Mouse (Mus musculus) left cerebral cortex, postnatal 14 days (tissue): Measurements from ENCODE around the gene Gm28036. TPM values are rescaled to one million over a fixed set of nuclear protein-coding genes. Genes with fewer than 3 reads are reported as not detected.
"Not testable (repeated sequence)": the region's sequence is repeated elsewhere in the genome, so short reads cannot be mapped to it uniquely, and the experiment has no call there.

Source experiments
- DNase-seq, 2 experiments: peaks; one replicate each; pipeline ENCODE4 v3.0.0; 2021 to 2022; ENCODE audit warnings: low spot score in 2 of 2, mixed read lengths in 1 of 2
- intact Hi-C: fragments of 180-260 bp; cut with DNase I; formaldehyde crosslinking; loops from one replicate; pipeline ENCODE4 v1.15.1; 2025
- long read RNA-seq, 2 experiments: library from polyadenylated mRNA; stranded (forward); transcript quantifications; one replicate each; pipeline ENCODE4 v2.0.0; 2021
- total RNA-seq, 2 experiments: library from RNA; stranded (reverse); gene quantifications; 2 replicates each; pipeline ENCODE4 v1.2.3; 2021

Gene Gm28036
- total RNA-seq: 10 to 100 TPM; 19.6 to 26.7 TPM
- long read RNA-seq, experiment 1, partial matches to known transcripts: 2 of 5 reads
- long read RNA-seq, experiment 1, other reads (novel, unspliced or antisense): 3 of 5 reads
- long read RNA-seq, experiment 2, partial matches to known transcripts: 3 of 5 reads
- long read RNA-seq, experiment 2, other reads (novel, unspliced or antisense): 2 of 5 reads

DNA sequence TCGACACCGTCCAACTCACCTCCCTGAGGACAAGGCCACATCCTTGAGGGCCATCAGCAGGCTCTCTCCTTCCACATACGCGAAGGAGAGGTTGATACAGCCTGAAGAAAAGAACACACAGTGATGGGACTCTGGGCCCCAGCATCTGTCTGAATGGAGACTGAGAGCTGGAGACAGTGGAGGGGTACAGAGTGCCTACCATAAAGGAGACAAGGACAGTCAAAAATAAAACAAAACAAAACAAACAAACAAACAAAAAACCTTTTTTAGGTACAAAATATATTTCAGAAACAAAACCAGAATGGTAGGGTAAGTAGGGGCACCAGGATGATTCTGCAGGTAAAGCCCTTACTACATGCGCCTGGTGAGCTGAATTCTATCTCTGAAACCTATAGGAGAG lies at the start of gene Gm28036:
Gm28036 (minus strand) TSS at position 101 of the 400 bp plus-strand sequence.
- intact Hi-C loops: no loop called here
- DNase-seq: no peak

GRCm38 (mm10) chr2:156166557-156166956 lies 39.7 kb upstream of the Gm28036 start:
- intact Hi-C loops: no loop called here
- DNase-seq: no peak

DNA sequence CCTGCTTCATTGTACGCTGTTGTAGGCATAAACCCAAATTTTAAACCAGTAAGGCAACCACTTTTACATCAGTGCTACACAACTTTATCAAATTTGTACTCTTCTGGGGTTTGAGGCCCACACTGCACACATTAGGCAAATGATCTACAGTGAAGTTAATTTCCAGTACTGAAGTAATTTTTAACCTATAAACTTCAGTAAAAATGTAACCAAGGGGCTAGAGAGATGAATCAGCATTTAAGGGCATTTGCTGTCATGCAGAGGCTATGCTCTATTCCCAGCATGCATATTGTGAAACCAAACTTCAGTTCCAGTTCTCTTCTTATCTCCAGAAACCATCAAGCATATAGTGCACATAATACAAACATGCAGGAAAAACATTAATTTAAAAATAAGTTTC lies 38.6 kb upstream of the Gm28036 start:
- no peak for DNase-seq
- intact Hi-C loops: no loop called here

GRCm38 (mm10) chr2:156151538-156151937 lies 24.6 kb upstream of the Gm28036 start:
- no peak for DNase-seq
- intact Hi-C loops: no loop called here

GRCm38 (mm10) chr2:156147316-156147915 lies 20.5 kb upstream of the Gm28036 start:
- DNase-seq: no peak
- intact Hi-C loops: no loop called here

DNA sequence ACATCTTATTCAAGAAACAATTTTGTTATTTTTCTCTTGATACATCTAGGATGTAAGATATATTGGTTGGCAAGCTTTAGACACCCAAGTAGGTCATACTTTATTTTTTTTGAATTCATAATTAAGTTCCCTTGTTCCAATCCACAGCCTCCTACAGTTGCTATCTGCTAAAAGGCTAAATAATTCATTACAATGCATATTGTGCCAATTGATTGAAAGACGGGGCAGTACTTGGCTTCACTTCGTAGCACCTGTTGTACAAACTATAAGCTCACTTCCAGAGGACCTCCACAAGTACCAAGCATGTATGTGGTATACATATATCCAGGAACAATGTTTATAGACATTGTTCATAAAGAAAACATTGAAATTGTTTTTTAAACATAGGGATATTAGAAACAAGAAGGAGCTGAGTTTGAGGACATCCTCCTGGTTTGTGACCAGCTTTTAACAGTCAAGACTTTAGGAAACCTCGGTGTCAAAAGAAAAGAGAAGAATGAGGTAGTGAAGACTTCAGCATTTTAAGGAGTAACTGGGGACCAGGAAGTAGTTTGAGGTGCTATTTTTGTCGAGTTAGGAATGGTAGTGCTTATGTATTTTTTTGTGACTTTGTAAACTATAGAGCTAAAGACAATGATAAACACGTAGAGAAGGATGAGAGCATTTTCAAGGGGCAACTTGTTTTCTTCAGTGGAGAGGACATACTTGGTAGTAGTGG lies 19.5 kb upstream of the Gm28036 start:
- intact Hi-C loops: no loop called here

GRCm38 (mm10) chr2:156145486-156146130 lies 18.7 kb upstream of the Gm28036 start:
- DNase-seq: no peak
- intact Hi-C loops: no loop called here

More for the DNA sequence above, 19.5 kb upstream of the Gm28036 start:
- no peak for DNase-seq

DNA sequence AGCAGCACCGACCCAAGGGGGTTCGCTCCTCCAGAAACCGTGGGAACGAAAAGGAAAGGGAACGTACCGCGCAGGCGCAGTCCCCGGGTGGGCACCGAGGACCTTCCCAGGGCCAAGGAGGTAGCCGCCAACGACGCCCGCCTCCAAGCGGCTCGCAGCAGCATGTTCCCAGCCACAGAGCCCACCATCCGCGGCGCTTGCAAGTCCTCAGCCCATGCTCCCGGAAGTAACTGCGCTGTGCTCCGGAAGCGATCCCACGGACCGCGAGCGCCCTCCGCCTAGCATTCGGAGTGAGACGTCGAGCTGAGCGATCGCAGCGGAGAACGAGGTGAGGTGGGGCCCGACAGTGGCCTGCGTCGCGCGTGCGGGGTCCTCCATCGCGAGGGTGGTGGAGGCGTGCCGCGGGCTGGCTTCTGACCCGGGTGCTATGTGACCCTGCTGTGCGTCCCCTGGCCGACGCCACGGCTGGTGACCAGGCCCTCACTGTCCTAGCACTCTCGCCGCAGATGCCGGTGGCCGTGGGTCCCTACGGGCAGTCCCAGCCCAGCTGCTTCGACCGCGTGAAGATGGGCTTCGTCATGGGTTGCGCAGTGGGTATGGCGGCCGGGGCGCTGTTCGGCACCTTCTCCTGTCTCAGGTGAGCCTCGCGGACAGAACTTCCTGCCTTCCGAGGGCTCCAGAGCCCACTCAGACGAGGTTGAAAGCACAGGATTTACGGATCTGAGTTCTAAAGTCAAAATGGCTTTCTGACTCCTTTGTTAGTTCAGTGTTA lies 17.2 kb upstream of the Gm28036 start, which contains the start of the genes Romo1 and Nfs1:
Romo1 (plus strand) TSS at position 87 of the 772 bp plus-strand sequence.
Nfs1 (minus strand) TSS at position 234 of the 772 bp plus-strand sequence.
- peak; percentile 96 for DNase-seq
- intact Hi-C loops: loop anchor here (5.0 kb wide), 1 partner anchor 182 kb away; no protein-coding TSS in a partner anchor

DNA sequence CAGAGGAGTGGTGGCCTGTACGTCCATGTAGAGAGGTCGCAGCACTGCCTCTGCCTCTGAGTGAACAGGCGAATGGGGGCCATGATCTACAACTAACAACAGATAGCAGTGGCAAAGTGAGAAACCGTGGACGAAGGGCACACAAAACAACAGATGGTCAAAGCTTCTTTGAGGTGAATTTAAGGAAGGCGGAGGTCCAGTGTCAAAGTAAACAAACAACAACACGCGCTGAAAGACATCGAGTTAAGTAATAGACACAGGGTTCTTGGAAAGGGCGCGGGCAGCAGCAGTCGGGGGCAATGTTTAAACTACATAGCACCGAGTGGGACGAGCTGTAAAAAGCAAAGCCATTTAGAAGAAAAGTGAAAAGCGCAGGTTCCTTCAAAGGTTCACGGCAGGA lies 16.5 kb upstream of the Gm28036 start:
- no peak for DNase-seq
- intact Hi-C loops: loop anchor here (5.0 kb wide), 1 partner anchor 181 kb away; no protein-coding TSS in a partner anchor

DNA sequence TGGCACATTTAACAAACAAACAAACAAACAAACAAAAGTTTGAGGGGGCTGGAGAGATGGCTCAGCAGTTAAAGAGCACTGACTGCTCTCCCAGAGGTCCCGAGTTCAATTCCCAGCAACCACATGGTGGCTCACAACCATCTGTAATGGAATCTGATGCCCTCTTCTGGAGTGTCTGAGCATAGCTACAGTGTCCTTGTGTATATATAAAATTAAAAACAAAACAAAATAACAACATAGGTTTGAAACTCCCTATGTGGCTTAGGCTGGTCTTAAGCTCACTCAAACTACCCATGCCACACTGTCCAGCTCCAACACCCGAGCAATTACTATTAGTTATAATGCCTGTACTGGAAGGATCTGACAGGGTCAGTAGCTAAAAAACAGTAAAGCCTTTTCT lies 15.9 kb upstream of the Gm28036 start:
- intact Hi-C loops: loop anchor here (5.0 kb wide), 1 partner anchor 181 kb away; no protein-coding TSS in a partner anchor
- DNase-seq: no peak

- DNase-seq: no peak
- intact Hi-C loops: no loop called here
Measured at GRCm38 (mm10) chr2:156135695-156136094, 8.8 kb upstream of the Gm28036 start.

GRCm38 (mm10) chr2:156134161-156134560 lies 7.3 kb upstream of the Gm28036 start:
- intact Hi-C loops: no loop called here
- DNase-seq: no peak

DNA sequence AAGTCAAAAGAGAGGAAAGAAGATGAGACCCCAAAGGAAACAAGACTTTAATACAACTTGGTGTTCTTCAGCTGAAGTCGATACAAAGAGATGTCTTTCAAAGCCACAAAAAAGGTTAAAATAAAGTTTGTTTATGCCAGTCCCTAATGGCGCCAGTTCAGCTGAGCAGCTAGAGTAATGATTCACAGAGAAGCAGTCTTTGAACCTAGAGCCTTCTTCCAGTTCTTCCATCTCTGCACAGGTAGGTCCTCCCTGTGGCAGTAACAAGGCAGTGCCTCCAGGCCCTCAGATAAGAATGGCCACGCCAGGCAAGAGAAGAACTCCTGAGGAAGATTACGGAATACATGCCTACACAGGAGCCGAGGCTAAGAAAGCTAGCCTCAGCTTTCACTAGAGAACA lies 3.2 kb downstream of the Gm28036 start:
- intact Hi-C loops: no loop called here
- no peak for DNase-seq

GRCm38 (mm10) chr2:156119566-156119965 lies 7.3 kb downstream of the Gm28036 start:
- intact Hi-C loops: no loop called here
- no peak for DNase-seq

- intact Hi-C loops: not testable (repeated sequence)
Measured at GRCm38 (mm10) chr2:156112080-156112423, 14.8 kb downstream of the Gm28036 start.

DNA sequence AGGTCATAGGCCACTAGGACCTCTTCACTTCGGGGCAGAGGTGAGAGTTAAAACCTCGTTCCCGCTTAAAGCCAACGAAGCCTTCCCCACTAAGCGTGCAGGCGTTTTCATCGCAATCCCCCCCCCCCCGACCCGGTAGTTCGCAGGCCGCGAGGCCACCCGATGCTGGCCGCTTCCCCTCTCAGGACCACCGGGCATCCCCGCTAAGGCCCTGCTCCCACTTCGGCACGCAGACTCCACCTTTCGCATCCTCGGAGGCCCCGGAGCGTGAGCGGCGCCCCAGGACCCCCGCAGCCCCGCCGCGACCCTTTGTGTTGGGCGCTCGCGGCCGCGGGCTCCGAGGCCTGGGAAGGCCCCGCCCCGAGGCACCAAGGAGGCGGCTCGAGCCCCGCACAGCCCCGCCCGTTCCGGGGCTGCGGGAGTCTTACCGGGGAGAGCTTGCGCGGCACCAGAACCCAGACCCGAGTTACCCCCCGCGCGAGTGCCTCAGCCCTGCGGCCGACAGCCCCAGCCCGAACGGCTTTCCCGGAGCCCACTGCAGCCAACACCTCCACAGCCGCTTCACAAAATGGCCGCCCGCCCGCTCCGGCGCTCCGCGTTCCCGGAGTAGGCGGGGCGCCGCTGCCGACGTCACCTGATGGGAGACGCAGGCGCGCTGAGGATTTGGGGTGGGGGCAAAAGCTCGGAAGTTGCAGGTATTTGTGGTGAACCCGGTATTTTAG lies 15.4 kb downstream of the Gm28036 start, which contains the start of the genes Cpne1 and Rbm12:
Cpne1 (minus strand) TSS at position 608 of the 722 bp plus-strand sequence.
Rbm12 (minus strand) TSS at position 621 of the 722 bp plus-strand sequence.
- peak; percentile 86 to 91 for DNase-seq
- intact Hi-C loops: no loop called here

More at GRCm38 (mm10) chr2:156112080-156112423, 14.8 kb downstream of the Gm28036 start:
- not testable (repeated sequence) for DNase-seq

DNA sequence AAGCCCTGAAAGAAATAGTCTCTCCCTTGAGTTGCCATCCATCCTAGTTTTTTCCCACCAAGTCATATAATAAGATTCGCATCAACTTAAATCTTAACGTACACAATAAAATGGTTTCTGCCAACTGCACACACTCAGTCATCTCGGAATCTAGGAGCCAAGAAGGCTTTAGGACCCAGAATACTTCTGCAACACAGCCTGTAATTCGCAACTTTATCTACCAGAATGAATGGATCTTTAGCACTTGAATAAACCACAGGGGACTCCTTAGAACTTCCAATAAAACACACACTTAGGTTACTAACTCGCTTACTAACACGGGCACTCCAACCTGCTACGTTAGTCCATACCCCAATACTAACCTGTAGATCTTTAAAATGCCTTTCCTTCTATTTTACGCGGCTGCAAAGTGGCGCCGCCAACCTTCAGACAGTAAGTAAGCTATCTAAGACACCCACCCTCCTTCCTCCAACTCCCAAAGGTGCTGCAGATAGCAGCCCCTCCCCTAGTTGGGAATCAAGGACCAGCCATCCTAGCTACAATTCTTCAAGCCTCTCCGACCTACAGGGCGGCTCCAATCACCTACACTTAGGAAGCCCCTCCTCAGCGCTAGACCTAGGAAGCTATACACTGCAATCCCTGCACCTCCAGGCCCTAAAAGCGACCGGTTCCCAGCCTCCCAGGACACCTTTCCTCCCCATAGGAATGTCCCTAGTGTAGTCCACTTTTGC lies 16.1 kb downstream of the Gm28036 start:
- intact Hi-C loops: no loop called here
- DNase-seq: peak in 1 of 2 experiments; percentile 26

DNA sequence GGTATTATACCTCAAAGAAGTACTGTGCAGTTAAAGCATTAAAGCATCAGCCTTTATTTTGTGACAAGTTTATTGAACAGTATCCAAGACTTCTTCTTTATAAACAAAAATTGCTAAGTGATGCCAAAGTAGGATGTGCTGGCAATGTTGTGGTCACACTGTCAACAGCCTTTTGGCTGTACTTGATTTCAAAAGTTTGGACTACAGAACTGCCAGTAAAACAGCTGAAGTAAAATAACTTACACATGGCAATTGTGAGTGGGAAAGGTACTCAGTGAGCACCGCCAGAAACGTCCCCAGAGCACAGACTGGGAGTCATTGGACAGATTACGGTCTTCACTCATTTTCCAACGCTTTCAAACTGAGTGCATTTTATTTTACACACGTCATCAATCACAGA lies 35.0 kb downstream of the Gm28036 start:
- intact Hi-C loops: no loop called here
- DNase-seq: no peak
